Mouse (Mus musculus) heart, embryonic 11.5 days (tissue): ENCODE results near the gene Rassf3. TPM values are rescaled to one million over a fixed set of nuclear protein-coding genes. Genes with fewer than 3 reads are reported as not detected.
A peak's percentile ranks its signal among the peaks of the same experiment; 100 is the strongest.

ENCODE experiments used
- ATAC-seq: fragments of 200-750 bp; cut with Nextera tagmentation; replicated peaks from 2 replicates; pipeline ENCODE4 v1.8.0; 2017; ENCODE audit warnings: moderate library complexity; ENCODE audit not compliant: insufficient number of reproducible peaks, low FRiP score, low TSS enrichment
- H3K27ac ChIP-seq: fragments of 300-500 bp; sonication (generic); 2 replicates; pipeline ENCODE4 v1.5.1; 2014; ENCODE audit warnings: mild to moderate bottlenecking, low read depth, low read length
- H3K27me3 ChIP-seq: fragments of 300-500 bp; sonication (generic); 2 replicates; pipeline ENCODE4 v1.6.1; 2014; ENCODE audit warnings: mild to moderate bottlenecking, low read length, mixed read lengths; ENCODE audit not compliant: control insufficient read depth, insufficient read depth
- H3K36me3 ChIP-seq: fragments of 300-500 bp; sonication (generic); 2 replicates; pipeline ENCODE4 v1.6.1; 2014; ENCODE audit warnings: mild to moderate bottlenecking, low read length, moderate library complexity, mixed read lengths; ENCODE audit not compliant: control insufficient read depth, insufficient read depth
- H3K4me1 ChIP-seq: fragments of 300-500 bp; sonication (generic); 2 replicates; pipeline ENCODE4 v1.6.1; 2014; ENCODE audit warnings: low read length; ENCODE audit not compliant: control insufficient read depth, insufficient read depth
- H3K4me2 ChIP-seq: fragments of 300-500 bp; sonication (generic); 2 replicates; pipeline ENCODE4 v1.6.1; 2014; ENCODE audit warnings: mild to moderate bottlenecking, moderate library complexity
- H3K4me3 ChIP-seq: fragments of 300-500 bp; sonication (generic); 2 replicates; pipeline ENCODE4 v1.5.1; 2014; ENCODE audit warnings: low read depth, low read length
- H3K9ac ChIP-seq: fragments of 300-500 bp; sonication (generic); 2 replicates; pipeline ENCODE4 v1.6.1; 2014; ENCODE audit warnings: mild to moderate bottlenecking, low read depth, low read length, moderate library complexity
- H3K9me3 ChIP-seq: fragments of 300-500 bp; sonication (generic); replicated peaks from 2 replicates; pipeline ENCODE4 v1.6.1; 2016; ENCODE audit warnings: low read length; ENCODE audit not compliant: control insufficient read depth
- WGBS: fragments of 180-500 bp; shearing (Covaris S2); extraction: QIAGEN DNeasy Blood & Tissue Kit; methylation state at CpG from one replicate; pipeline ENCODE4 v1.1.7; 2014; ENCODE audit not compliant: insufficient replicate concordance; 5-methylcytosine and 5-hydroxymethylcytosine counted together
- polyA plus RNA-seq: library from polyadenylated mRNA; unstranded; fragments of >200 nt; fragmentation: Nextera tagmentation; extraction: Ambion mirVana; gene quantifications from 2 replicates; pipeline ENCODE4 v1.2.1, GENCODE M21; 2014

Gene Rassf3
- polyA plus RNA-seq, 1 experiment from 2014 or later = 18.3 TPM

DNA sequence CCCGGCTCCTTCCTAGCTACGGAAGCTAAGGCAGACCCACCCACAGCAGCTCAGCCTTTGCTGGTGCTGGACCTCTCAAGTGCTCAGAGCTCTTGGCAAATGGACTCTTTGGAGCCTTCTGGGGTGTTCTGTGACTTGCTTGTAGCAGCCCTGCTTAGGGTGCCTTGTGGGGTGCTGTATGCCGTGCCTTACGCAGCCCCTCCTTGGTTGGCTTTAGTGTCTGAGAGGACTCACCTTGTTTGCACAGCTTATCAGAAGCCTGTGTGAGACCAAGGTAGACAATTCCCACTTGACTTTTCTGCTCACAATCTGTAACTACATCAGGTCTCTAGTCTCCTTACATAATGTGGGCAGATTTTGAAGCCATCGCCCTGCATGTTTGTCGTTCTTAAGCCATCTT, 90.5 kb downstream of the Rassf3 start:
- Histone ChIP-seq H3K9ac (no peak overlapping the region), H3K4me2 (no peak overlapping the region), H3K9me3 (no peaks in the 10 kb centered on the region), H3K36me3 (peaks cover 11% of the 10 kb centered on the region), H3K27me3 (no peaks in the 10 kb centered on the region), H3K27ac (peak overlapping the region; percentile 38; the same call in 1 of the 2 replicates), H3K4me3 (no peak overlapping the region), H3K4me1 (peaks cover 19% of the 10 kb centered on the region)
- 86% methylated on average over 6 of the region's 6 CpGs for whole genome bisulfite sequencing
- ATAC-seq = no peak

DNA sequence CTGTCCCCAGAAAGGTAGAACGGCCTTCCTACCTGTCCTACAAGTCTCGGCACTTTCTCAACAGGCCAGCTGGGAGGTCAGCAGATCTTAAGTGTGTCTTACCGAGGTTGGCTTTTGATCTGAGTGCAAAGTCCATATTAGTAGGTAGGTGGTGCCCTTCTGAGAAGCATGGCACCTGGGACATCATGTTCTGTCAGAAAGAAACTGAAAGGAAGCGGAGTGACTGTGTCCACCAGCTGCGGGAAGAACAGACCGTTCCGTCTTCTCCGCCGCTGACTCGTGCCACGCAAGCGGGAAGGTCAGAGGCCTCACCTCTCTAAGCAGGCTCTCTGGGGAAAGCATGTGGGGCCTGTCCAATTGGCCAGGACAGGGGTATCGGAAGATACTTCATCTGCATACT, 91.4 kb downstream of the Rassf3 start:
- Histone ChIP-seq H3K4me3 (no peak overlapping the region), H3K27me3 (no peaks in the 10 kb centered on the region), H3K4me1 (peaks cover 19% of the 10 kb centered on the region), H3K9me3 (no peaks in the 10 kb centered on the region), H3K27ac (no peak overlapping the region), H3K36me3 (peaks cover 17% of the 10 kb centered on the region), H3K4me2 (no peak overlapping the region), H3K9ac (no peak overlapping the region)
- WGBS = 92% methylated on average over 13 of the region's 13 CpGs
- ATAC-seq = no peak

- Histone ChIP-seq H3K4me3 (no peak overlapping the region), H3K27ac (no peak overlapping the region), H3K4me2 (no peak overlapping the region), H3K9ac (no peak overlapping the region), H3K27me3 (no peaks in the 10 kb centered on the region), H3K9me3 (no peaks in the 10 kb centered on the region), H3K4me1 (peaks cover 12% of the 10 kb centered on the region), H3K36me3 (peaks cover 30% of the 10 kb centered on the region)
- 81% methylated on average over 18 of the region's 18 CpGs for WGBS
- ATAC-seq = no peak
Observed at GRCm38 (mm10) chr10:121381280-121381679, 94.9 kb downstream of the Rassf3 start.

DNA sequence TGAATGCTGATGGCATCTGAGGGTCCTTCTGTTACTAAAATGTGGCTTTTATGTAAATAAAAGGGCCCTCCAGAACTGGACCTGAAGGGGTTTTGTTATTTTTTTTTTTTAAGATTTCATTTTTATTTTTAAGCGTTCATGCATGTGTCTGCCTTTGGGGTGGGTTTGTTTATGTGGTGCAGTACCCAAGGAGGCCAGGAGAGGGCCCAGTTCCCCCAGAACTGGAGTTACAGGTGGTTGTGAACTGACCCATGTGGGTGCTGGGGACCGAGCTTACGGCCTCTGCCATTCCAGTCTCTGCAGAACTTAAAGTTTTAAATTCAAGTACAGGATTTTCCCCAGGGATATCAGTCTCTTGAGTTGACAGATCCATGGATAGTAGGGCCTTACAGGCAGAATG, 96.8 kb downstream of the Rassf3 start:
- Histone ChIP-seq H3K4me3 (no peak overlapping the region), H3K9me3 (no peaks in the 10 kb centered on the region), H3K27ac (no peak overlapping the region), H3K4me1 (peaks cover 12% of the 10 kb centered on the region; the same call in 1 of the 2 replicates), H3K27me3 (no peaks in the 10 kb centered on the region), H3K9ac (no peak overlapping the region), H3K4me2 (no peak overlapping the region), H3K36me3 (peaks cover 30% of the 10 kb centered on the region)
- ATAC-seq = no peak
- 99% methylated on average over 3 of the region's 3 CpGs for WGBS

- WGBS = 89% methylated on average over 24 of the region's 24 CpGs
- no peaks in the 10 kb centered on the region for H3K27me3 ChIP-seq
Observed at GRCm38 (mm10) chr10:121376530-121377271, 99.4 kb downstream of the Rassf3 start.

DNA sequence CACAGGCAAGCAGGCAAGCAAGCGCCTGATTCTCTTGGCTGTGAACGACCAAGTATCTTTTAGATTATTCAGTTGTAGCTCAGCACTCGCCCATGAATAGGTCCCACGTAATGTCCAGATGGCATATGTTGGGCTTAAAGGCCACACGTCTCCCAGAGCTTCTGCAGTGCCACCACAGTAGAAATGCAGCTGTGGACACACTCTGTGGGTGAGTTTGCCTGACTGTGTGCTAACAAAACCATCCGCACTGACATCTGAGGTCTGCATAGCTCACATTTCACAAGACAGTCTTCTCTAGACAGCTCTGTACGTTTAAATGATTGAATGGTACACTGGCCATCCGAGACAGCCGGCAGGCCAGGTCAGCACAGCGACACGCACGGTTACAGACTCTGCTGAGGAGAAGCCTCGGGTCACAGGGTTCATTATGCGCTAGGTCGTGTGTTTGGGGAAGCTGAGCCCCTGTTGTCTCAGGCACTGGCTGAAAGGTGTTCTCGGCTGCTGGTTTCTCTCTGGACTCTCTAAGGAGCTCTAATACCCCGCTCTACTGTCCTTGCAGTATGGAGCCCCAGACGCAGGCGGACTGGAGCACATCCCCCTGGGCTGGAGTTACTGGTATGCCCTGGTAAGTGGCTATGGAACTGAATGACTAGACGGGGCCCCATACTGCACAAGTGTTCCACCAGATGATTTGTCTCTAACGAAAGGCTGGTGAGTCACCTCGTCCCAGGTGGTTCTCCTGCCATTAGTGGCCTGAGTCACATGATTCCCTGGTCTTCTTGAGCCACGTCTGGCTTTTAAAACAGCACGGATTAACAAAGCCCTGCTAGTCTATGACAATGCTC, 100.3 kb downstream of the Rassf3 start:
- Histone ChIP-seq H3K27me3 (no peaks in the 10 kb centered on the region), H3K4me3 (no peak overlapping the region), H3K9me3 (no peaks in the 10 kb centered on the region), H3K4me1 (peaks cover 3% of the 10 kb centered on the region; the same call in 1 of the 2 replicates), H3K27ac (no peak overlapping the region), H3K9ac (no peak overlapping the region), H3K4me2 (no peak overlapping the region), H3K36me3 (peaks cover 29% of the 10 kb centered on the region)
- WGBS = 74% methylated on average over 24 of the region's 24 CpGs
- ATAC-seq = no peak

More at GRCm38 (mm10) chr10:121376530-121377271, 99.4 kb downstream of the Rassf3 start:
- Histone ChIP-seq H3K36me3 (peaks cover 30% of the 10 kb centered on the region), H3K9me3 (no peaks in the 10 kb centered on the region), H3K27ac (no peak overlapping the region), H3K9ac (no peak overlapping the region), H3K4me2 (no peak overlapping the region), H3K4me1 (peaks cover 3% of the 10 kb centered on the region; the same call in 1 of the 2 replicates), H3K4me3 (no peak overlapping the region)
- no peak for ATAC-seq

GRCm38 (mm10) chr10:121374693-121375620, 101.2 kb downstream of the Rassf3 start:
- WGBS = 69% methylated on average over 17 of the region's 17 CpGs
- no peak for ATAC-seq

GRCm38 (mm10) chr10:121374013-121374412, 102.1 kb downstream of the Rassf3 start:
- no peak for ATAC-seq
- Histone ChIP-seq H3K4me2 (no peak overlapping the region), H3K4me1 (peaks cover 3% of the 10 kb centered on the region; the same call in 1 of the 2 replicates), H3K4me3 (no peak overlapping the region), H3K9ac (no peak overlapping the region), H3K27me3 (no peaks in the 10 kb centered on the region), H3K36me3 (peaks cover 17% of the 10 kb centered on the region), H3K27ac (no peak overlapping the region), H3K9me3 (no peaks in the 10 kb centered on the region)
- 82% methylated on average over 12 of the region's 12 CpGs for WGBS

More at GRCm38 (mm10) chr10:121374693-121375620, 101.2 kb downstream of the Rassf3 start:
- Histone ChIP-seq H3K9ac (no peak overlapping the region), H3K27ac (no peak overlapping the region), H3K36me3 (peaks cover 23% of the 10 kb centered on the region), H3K4me1 (peaks cover 3% of the 10 kb centered on the region; the same call in 1 of the 2 replicates), H3K27me3 (no peaks in the 10 kb centered on the region), H3K4me2 (no peak overlapping the region), H3K4me3 (no peak overlapping the region), H3K9me3 (no peaks in the 10 kb centered on the region)
